Mouse (Mus musculus): Measurements from ENCODE around the gene Lingo3. TPM values are rescaled to one million over a fixed set of nuclear protein-coding genes. Genes with fewer than 3 reads are reported as not detected.
A peak's percentile ranks its signal among the peaks of the same experiment; 100 is the strongest.

Gene Lingo3
- total and polyA plus RNA-seq, 3 experiments = not detected

- Histone ChIP-seq H3K9ac (ENCODE audit: control insufficient read depth, low read depth, low read length, poor library complexity, severe bottlenecking) (no peak overlapping the region), H3K4me3 (ENCODE audit: control insufficient read depth in 1 of 2, insufficient read depth in 1 of 2, low read depth in 2 of 2, low read length in 2 of 2) (no peak overlapping the region), H3K79me2 (ENCODE audit: control insufficient read depth, insufficient read depth, low read length, poor library complexity) (peaks cover 39% of the 10 kb centered on the region), H3K27me3 (ENCODE audit: control insufficient read depth in 1 of 2, insufficient read depth in 2 of 2, low read length in 2 of 2) (no peaks in the 10 kb centered on the region), H3K9me3 (replicated peaks; ENCODE audit: insufficient read depth, low read length) (no peaks in the 10 kb centered on the region), H3K4me1 (ENCODE audit: control insufficient read depth in 1 of 2, insufficient read depth in 2 of 2, low read length in 2 of 2) (peaks cover 0 to 12% of the 10 kb centered on the region in 2 experiments; a peak in 1 of 4 replicates), H3K27ac (ENCODE audit: control insufficient read depth, low read depth, low read length) (no peak overlapping the region), H3K36me3 (ENCODE audit: control insufficient read depth in 1 of 2, insufficient read depth in 2 of 2, low read length in 2 of 2) (peaks cover 0 to 6% of the 10 kb centered on the region in 2 experiments; a peak in 1 of 4 replicates)
- no peak for DNase-seq (ENCODE audit: low read depth, low spot score)
- no peak for TF ChIP-seq GATA1 (IDR thresholded peaks at IDR 0.05; ENCODE audit: low read depth, low read length)
- TF ChIP-seq NELFE (IDR thresholded peaks at IDR 0.05; ENCODE audit: low read depth, low read length) = no peak
- TF ChIP-seq MYC (IDR thresholded peaks at IDR 0.05; ENCODE audit: low read depth, low read length) = no peak
- no peak for TF ChIP-seq MAFK (IDR thresholded peaks at IDR 0.05; ENCODE audit: borderline replicate concordance, low read depth, low read length)
- no peak for TF ChIP-seq RCOR1 (IDR thresholded peaks at IDR 0.05; ENCODE audit: low read depth, low read length)
- TF ChIP-seq MYB (IDR thresholded peaks at IDR 0.05; ENCODE audit: low read depth, low read length) = no peak
- TF ChIP-seq ZC3H11A (IDR thresholded peaks at IDR 0.05; ENCODE audit: low read depth, low read length) = no peak
- no peak for TF ChIP-seq SIN3A (IDR thresholded peaks at IDR 0.05; ENCODE audit: low read length)
- no peak for TF ChIP-seq USF1 (IDR thresholded peaks at IDR 0.05; ENCODE audit: low read depth, low read length)
- TF ChIP-seq ELF1 (IDR thresholded peaks at IDR 0.05; ENCODE audit: low read depth, low read length) = no peak
- TF ChIP-seq ZMIZ1 (IDR thresholded peaks at IDR 0.05; ENCODE audit: low read depth, low read length) = no peak
These were observed 41.5 kb downstream of the Lingo3 start for GRCm38 (mm10) chr10:80802204-80802912.

DNA sequence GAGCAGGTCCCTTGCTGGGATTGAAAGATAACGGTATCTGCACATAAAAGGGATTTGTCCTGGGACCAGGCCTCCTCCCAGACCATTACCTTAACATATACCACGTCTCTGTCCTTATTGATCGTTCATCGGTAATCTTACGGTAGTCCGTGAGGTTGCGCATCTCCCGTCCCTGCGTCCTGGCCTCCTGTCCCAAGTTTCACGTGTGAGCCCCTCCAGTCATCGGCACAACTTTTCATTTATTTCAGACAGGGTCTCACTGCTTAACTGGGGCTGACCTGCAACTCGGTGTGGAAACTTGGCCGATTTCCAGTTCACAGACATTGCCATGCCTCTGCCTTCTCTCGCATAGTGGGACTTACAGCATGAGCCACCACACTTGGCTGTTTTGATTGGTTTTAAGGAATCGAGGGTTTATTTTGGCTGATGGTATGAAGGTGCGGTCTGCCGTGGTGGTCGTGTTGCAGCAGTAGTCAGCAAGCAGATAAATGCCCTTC is 44.7 kb downstream of the Lingo3 start:
- Histone ChIP-seq H3K9me3 (replicated peaks; ENCODE audit: insufficient read depth, low read length) (no peaks in the 10 kb centered on the region), H3K27me3 (ENCODE audit: control insufficient read depth in 1 of 2, insufficient read depth in 2 of 2, low read length in 2 of 2) (no peaks in the 10 kb centered on the region), H3K9ac (ENCODE audit: control insufficient read depth, low read depth, low read length, poor library complexity, severe bottlenecking) (peak overlapping the region; percentile 95), H3K79me2 (ENCODE audit: control insufficient read depth, insufficient read depth, low read length, poor library complexity) (peaks cover 51% of the 10 kb centered on the region), H3K27ac (ENCODE audit: control insufficient read depth, low read depth, low read length) (peak overlapping the region; percentile 86), H3K4me1 (ENCODE audit: control insufficient read depth in 1 of 2, insufficient read depth in 2 of 2, low read length in 2 of 2) (peaks cover 0 to 14% of the 10 kb centered on the region in 2 experiments; a peak in 2 of 4 replicates), H3K36me3 (ENCODE audit: control insufficient read depth in 1 of 2, insufficient read depth in 2 of 2, low read length in 2 of 2) (peaks cover 2 to 13% of the 10 kb centered on the region in 2 experiments; a peak in 2 of 4 replicates), H3K4me3 (ENCODE audit: control insufficient read depth in 1 of 2, insufficient read depth in 1 of 2, low read depth in 2 of 2, low read length in 2 of 2) (peak overlapping the region; percentile 86 to 90)
- DNase-seq (ENCODE audit: low read depth, low spot score) = peak; percentile 68
- peak; percentile 91 for TF ChIP-seq CHD1 (IDR thresholded peaks at IDR 0.05; ENCODE audit: low read depth, low read length)
- TF ChIP-seq POLR2AphosphoS2 (IDR thresholded peaks at IDR 0.05; ENCODE audit: low read length) = peak; percentile 4; the same call in 1 of the 2 replicates
- TF ChIP-seq E2F4 (IDR thresholded peaks at IDR 0.05; ENCODE audit: borderline replicate concordance, low read depth, low read length) = no peak
- no peak for TF ChIP-seq GABPA (IDR thresholded peaks at IDR 0.05; ENCODE audit: low read depth, low read length)
- TF ChIP-seq UBTF (IDR thresholded peaks at IDR 0.05; ENCODE audit: borderline replicate concordance, insufficient read depth, low read depth, low read length) = 0 out of 2 replicates have a peak, but pooled peaks have one; percentile 26
- TF ChIP-seq MXI1 (IDR thresholded peaks at IDR 0.05; ENCODE audit: low read depth, low read length) = peak; percentile 39; the same call in 1 of the 2 replicates
- peak; percentile 39 for TF ChIP-seq TAL1 (IDR thresholded peaks at IDR 0.05; ENCODE audit: low read length)

All from MEL (cell line).